Mouse (Mus musculus) Muller cell, postnatal 12 days (primary cell): ENCODE measurements around the gene Rapgef3.

Experiments used
- DNase-seq: peaks from one replicate; pipeline ENCODE4 v3.0.0-alpha.2; 2015; ENCODE audit errors: inconsistent ontology term

The Rapgef3 gene

DNA sequence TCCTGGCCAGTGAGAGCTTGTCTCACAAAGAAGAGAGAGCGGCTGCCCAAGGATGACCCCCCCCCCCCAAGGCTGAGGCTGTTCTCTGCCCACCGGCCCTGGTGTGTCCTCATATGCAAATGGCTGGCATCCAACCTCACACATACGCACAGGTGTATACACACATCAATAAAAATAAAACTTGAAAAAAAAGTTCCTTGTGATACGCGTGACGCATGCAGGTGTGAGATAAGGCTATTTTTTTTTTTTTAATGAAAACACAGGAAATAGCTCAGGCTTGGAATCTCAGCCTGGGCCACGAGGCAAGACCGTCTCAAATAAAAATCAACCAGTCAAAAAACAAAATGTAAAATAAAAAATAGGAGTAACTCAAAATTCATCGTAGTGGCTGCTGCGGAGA is 21.5 kb downstream of the Rapgef3 start:
- DNase-seq: no peak

DNA sequence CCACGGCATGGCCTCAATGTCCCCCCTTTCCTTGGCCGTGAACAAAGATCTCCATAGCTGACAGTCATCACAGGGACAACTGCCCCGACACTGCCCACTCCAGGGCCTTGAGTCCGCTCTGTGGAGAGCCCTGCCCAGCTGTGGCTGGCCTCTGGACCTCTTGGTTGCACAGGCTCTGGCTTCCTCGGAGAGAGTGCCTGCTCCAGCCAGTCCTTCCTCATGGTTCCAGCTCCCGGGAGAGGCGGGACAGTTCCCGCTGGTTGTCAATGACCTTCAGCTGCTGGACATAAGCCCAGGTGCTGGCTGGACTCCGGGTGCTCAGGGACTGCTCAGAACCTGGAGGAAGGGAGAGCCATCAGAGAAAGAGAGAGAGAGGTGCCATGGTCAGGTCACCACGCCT is 22.4 kb downstream of the Rapgef3 start:
- DNase-seq: no peak

DNA sequence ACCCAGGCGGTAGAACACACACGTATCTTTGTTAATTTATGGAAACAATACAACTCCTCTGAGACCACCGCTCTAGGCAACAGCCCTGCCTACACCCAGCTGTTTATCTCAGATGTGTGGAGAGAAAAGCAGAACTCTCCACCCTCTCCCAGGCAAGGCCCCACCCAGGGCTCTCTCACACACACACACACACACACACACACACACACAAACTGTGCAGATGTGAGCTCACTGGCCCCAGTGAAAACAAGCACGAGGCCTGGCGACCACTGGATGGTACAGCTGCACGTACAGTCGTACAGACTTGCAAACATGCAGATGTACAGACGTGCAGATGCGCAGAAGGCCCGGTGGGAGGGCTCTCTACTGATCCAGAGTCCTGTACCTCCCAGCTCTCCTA is 22.8 kb downstream of the Rapgef3 start:
- no peak for DNase-seq

DNA sequence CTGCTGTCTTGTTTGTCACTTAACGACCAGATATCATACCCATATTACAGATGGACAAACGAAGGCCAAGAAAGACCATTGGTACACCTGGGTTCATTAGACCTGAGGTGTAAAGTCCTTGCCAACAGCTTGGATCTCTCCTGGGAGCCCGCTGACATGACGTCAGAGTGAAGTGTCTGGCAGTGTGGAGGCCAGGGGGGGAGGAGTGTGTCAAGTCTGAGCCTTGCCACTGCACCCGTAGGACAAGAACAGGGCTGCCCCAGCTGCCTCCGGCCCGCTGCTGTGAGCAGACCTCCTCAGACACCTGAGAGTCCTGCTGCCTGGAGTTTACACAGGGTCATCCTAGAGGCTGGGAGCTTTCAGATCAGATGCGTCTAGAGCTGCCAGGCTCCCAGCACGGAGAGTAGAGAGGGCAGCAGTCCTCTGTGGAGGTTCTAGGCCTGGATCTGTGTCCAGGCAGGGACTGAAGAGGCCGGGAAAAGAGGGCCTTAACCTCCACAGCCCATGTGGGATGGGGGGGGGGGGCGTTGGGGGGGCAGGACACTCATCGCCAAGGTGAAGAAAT is 23.7 kb downstream of the Rapgef3 start:
- no peak for DNase-seq

DNA sequence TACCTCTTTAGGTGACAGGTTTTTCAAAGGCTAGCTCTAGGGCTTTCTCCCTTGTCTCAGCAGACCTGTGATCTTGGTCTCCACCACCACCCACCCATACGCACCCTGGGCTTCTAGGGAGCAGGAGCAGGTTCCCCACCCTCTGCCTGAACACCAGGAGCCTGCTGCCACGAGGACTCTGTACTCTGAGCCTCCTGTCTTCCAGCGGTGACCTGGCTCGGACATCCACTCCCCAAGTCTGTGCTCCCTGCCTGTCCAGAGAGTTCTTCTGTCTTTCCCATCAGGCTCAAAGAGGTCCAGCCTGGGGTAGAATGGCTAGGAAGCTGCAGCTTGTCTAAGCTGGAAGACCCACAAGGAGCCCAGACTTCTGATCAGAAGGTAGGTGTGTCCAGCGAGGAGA is 24.6 kb downstream of the Rapgef3 start:
- DNase-seq: no peak

DNA sequence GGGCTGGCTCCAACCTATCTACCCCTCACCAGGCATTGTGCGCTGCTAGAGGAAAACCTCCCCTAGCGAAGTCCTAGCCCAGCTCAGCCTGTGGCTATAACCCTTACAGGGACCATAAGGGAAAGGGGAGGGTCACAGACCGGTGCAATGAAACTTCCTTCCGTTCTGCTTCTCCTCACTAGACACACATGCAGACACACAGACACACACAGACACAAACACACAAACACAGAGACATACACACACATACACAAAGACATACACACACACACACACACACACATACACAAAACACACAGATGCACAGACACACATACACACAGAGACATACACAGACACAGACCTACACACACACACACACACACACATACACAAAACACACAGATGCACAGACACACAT is 25.2 kb downstream of the Rapgef3 start:
- no peak for DNase-seq

DNA sequence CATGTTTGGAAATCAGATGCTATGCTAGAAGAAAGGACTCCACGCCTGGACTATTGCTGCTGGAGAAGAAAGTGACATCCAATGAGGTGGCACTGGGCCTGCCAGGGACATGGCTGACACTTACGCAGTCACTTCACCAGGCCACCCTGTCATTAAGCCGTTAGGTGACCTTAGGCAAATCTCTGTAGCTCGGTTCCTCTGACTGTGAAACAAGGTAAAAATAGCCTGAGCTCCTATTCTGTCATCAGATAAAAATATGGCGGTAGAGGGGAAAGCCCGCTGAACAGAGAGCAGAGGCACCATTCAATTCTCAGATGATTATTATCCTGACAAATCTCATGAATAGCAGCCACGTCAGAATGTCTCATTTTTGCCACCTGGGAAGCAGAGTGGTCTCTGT is 25.7 kb downstream of the Rapgef3 start:
- no peak for DNase-seq

DNA sequence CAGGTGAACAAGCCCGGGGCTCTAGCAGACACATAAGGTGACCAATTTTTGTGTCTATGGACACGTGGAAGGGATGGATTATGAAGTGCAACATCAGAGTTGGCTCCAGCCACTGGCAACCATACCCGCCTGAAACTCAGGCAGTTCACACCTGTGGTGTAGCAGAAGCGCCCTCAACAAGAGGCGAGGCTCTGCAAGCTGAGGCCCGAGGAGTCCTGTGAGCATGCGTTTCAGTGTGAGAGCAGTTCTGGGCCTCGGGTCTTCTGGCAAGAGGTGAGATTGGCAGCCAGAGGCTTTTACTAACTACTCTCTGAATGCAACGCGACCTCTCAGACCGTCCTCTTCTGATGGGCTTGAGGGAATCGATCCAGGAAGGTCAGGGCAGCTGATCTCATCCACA is 26.1 kb downstream of the Rapgef3 start:
- no peak for DNase-seq

DNA sequence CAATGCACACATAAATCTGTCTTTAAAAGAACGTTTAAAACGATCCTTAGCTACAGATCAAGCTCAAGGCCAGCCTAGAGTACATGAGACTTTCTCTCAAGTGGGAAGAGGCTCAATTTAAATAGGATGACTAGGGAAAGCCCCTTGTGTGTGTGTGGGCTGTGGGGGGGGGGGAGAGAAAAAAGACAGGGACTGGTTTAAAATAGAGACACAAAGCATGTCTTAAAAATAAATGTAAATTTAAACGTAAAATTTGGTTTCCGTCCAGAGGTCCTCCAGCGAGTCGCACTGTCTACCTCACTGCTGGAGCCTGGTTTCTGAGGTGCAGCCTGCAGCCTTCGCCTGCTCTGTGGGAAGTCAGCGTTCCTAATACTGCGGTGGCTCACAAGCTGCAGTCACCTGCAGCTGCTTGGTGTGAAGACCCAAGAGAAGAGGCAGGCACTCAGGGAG is 27.5 kb downstream of the Rapgef3 start:
- no peak for DNase-seq

DNA sequence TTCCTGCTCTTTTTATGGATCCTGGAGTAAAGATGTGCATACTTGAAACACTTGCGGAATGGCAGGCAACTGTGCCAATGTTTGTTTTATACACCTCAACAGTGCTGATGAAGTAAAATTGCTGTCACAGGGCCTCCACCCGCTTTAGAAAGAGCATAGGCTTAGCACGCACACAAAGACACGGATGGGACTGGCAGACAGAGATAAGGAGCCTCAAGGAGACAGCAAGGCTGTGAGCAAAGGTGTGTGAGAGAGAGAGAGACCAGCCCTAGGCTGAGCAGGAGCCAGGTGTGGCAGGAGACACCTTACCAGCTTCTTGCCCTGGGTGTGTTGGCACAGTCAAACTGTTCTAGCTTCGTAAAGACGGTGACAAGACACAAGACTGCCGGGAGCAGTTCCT is 28.8 kb downstream of the Rapgef3 start:
- no peak for DNase-seq

DNA sequence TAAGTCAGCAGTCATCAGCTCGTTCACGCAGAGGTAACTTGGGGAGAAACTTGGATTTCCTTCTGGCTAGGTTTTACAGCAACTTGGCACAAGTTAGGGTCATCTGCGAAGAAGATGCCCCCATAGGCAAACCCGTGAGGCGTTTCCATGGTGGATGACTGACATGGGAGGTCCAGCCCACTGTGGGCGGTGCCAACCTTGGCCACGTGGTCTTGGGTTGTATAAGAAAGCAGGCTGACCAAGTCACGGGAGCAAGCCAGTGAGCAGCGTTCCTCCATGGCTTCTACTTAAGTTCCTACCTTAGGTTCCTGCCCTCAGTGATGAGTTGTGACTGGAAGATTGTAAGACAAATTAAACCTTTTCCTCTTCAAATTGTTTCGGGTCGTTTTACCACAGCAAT is 35.8 kb downstream of the Rapgef3 start:
- no peak for DNase-seq

DNA sequence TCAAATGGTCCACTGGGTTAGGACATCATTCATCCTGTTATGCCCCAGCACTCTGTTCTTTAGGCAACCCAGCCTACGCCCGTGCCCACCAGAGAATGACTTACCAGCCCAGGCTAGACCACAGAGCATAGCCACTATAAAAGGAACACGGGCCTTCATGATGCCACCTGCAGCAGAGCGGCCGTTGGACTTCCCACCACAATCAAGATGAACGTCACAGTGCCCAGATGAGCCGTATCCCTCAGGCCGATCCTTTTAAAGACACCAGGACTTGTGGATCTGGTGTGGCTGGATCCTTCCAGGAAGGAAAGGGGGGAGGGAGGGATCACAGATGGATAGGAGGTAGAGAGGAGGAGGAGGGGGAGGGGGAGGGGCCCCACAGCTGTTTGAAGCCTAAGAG is 36.7 kb downstream of the Rapgef3 start, which contains the start of gene Endou:
Gene Endou, minus strand, starts transcription at position 229 of the 400 bp plus-strand sequence.
- no peak for DNase-seq

DNA sequence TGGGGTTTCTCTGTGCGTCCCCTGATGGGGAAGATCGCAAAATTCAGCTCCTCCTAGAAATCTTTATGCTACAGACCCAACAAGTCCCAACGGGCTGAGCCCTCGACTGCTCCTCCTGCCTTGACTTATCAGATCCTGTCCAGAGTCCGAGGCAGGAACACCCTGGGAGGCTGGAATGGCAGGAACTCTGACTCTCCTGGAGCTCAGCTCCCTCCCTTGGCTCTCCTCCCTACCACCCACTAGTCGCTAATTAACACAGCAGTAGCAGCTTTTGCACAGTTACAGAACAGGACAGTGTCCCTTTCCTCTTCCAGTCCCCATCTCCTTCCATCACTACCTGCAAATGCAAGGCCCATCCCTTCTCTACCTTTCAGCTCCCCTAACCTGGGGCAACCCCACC is 37.4 kb downstream of the Rapgef3 start:
- DNase-seq: no peak

DNA sequence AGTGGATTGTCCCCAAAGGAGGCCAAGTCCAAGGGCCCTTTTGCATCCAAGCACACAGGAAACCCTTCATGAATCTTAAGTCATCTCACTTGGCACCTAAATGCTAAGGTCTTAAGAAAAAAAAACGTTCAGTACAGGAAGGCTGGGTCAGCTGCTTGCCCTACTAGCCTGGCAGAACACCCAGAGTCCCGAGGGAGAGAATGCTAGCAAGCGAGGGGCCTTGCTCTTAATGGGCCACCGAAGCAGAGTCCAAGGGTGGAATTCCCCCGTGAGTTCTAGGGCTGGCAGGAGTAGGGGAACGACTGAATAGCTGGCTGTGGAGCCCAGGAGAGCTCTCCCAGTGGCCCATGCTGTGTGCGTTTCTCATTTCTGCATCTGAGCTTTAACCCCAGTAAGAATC is 39.0 kb downstream of the Rapgef3 start:
- DNase-seq: peak; percentile 40

DNA sequence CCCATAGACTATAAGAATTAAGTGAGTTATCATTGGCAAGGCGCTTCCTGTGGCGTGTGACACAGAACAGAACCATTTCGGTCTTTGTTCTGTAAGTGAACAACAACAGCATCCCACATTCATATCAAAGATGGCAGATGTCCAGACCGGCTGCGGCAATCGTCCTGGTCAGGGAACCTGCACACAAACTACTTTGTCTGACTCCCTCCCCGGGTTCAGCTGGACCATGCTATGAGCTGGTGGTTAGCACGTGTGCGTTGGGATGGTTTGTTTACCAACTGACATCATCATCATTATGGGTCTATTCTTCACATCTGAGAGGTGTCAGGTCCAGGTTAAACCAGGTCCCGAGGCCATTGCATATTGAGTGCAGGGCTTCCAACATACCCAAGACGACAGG is 39.4 kb downstream of the Rapgef3 start:
- DNase-seq: peak; percentile 54

DNA sequence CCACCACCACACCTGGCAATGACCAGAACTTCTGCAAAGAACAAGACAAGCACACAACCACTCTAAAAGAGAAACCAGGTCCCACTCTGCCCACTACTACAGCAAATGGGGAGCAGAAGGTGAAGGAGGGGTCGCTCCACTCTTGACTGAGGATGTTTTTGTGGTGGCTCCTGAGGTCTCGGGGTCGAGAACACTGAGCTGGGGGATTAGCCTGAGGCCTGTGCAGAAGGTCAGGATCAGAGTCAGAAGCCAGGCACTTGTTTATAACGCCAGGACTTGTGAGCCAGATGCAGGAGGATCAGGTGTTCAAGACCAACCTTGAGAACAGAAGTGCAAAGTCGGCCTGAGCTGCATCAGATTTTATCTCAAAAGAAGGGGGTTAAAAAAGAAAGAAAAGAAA is 40.3 kb downstream of the Rapgef3 start:
- no peak for DNase-seq

DNA sequence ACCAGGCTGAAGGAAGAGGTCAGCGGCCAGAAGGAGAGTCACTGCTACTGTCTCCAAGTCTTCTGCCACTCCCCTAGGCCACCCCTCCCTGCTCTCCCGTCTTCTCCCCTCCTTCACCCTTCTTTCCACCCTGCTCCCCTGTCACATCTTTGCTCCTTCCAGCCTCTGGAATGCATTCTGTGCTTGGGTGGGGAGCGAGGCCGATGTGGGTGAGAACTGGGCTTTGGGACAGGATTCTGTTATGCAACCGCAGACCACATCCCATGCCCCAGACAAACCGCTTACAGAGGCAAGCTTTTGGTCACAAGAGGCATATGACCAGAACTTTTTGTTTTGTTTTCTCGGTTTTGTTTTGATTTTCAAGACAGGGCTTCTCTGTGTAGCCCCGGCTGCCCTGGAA is 40.7 kb downstream of the Rapgef3 start:
- peak; percentile 55 for DNase-seq

DNA sequence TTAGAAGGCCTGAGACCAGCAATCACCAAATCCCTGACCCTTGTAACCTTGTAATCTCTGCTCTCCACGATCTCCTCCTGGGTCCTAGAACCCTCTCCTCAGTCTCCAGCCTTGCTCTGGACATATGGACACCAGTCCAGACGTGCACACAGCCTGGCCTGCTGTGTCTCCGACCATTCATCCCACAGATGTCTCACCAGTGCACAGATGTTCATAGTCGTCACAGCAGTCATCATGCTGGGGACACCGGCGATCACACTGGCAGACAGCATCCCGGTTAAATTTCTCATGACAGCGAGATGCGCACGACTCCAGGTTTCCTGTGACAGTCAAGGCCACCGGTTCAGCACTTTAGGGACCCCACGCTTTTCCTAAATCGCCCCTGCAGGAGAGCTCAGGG is 41.5 kb downstream of the Rapgef3 start:
- no peak for DNase-seq

DNA sequence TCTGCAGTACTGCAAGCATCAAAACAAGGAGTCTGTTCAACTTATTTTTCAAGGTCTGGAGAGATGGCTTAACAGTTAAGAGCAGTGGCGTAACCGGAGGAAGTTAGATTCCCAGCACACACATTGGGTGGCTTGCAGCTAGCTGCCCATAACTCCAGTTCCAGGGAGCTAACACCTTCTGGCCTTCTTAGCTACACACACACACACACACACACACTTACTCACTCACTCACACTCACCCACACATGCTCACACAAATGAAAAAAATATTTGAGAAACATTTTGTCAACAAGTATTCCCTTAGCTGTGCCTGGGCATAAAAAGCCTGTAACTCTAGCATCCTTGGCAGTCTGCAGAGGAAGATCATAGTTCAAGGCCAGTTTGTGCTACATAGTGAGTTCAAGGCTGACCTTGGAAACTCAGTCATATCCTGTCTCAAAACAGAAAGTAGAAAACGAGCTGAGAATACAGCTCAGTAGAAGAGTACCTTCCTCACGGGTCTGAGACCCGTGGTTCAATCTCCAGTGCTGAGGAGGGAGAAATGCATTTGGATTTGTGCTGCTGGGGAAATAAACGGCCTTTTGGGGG is 42.5 kb downstream of the Rapgef3 start:
- DNase-seq: no peak

DNA sequence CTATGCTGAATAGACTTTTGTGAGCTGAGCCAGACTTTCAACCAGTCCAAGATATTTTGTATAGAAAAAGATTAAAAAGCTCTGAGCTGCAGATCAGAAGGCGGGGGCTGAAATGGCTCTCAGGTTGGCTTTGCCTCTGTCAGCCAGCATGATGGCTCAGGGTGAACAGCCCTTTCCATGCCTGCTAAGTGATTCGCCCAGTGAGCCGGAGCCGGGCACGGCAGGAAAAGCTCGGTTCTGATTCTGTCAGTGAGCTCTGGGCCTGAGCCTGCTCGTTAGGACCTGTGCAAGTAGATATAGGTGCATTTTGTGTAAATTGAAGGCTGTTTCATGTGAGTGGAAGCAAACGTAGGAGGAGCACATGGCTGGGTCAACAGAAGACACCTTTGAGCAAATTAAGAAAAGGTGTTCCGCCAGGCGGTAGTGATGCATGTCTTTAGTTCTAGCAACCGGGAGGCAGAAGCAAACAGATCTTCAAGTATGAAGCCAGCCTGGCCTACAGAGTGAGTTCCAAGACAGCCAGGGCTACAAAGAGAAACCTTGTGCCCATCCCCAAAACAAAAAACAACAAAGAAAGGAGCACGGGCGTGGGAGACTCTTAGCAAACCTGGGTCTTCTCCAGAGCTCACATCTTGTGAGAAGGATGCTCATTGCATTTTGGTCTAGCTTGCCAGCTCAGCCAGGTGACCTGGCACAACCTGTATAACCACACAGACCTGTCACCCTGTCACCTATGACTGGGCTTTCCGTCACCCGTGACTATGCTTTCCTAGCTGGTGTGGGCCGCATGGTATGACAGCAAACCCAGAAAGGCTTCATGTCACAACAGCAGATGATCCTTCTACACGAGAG is 43.2 kb downstream of the Rapgef3 start:
- no peak for DNase-seq

DNA sequence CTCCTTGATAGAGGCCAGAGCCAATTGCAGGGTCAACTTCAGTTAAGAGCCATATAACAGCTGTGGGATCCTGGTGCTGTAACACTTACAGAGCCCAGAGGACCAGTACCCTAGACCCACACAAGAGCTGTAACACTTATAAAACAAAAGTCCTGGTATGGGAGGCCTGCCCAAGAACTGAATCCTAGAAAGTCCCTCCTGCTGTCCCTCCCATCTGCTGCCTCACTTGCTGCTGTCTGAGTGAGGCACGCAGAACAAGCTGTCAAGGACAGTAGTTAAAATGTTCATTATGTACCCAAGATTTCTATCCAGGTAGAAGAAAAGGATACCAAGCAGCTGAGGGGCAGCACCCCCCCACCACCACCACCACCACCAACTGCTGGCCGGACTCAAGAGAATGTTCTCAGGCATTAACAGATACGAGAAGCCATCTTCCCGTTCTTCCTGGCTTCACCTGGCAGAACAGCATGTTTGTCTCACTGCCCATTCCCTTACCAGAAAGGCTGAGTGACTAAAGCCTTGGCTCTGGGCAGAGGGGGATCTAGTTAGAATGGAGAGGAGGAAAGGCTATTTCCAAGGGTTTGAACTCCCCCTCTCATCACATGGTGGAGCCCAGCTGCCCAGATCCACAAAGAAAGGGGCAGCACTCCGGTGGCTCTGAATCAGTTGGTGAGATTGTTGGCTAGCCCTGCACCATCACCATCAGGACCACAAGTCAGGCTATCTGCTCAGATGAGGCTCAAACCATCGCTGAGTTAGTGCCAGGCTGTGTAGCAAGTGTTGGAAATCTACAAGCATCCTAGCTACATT is 44.0 kb downstream of the Rapgef3 start:
- no peak for DNase-seq

DNA sequence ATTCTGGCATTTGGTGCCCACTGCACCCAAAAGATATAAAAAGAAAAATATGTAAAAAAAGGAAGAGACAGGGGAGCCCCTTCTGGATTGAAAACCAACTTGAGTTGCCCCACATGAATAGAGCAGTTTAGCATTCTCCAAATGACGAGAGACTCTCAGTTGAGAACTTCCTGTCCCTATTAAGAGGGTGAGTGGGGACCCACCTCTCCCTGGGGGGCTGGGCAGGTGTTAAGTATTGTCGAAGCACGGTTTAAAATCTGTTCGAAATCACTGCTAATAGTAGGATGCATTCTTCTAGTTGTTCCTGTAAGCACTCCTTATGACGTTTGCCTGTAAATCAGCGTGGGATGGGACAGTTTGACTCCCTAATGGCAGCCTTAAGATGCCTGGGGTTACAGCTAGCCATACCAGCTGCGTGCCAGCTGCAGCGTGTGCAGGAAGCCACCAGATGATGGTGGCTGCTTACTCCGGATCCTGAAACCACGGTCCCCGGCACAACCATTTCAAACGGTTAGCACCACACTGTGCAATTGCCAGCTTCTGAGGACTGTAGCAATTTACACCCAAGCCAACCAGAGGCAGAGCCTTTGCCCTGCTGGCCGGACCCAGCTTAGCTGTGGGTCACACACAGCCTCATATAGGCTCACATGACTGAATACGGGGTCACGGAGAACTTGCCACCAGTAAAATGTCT is 46.6 kb downstream of the Rapgef3 start:
- no peak for DNase-seq
